Mouse (Mus musculus): ENCODE results near the gene Sept9. TPM values are rescaled to one million over a fixed set of nuclear protein-coding genes. Genes with fewer than 3 reads are reported as not detected.

Gene Sept9
- polyA plus RNA-seq, 1 experiment from 2014 or later, result 208 TPM

DNA sequence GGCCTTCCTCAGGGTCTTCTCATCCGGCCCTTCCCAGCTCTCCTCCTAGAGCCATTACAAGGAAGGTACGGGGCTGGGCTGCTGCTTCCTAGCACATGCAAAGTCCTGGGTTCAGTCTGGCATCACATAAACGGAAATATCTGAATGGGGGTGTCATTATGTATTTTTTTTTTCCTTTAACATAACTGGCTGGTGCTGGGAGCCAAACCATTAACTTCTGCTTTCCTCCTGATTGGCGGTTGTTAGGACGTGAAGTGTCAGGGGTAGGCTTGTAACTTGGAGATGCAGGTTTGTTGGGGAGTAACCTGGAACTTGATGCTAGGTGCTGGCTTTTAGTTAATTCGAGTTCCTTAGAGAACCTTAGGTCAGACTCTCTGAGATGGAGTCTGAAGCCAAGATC lies 203.6 kb downstream of the Sept9 start:
- Histone ChIP-seq H3K4me3 (ENCODE audit: low read depth, low read length) (no peak overlapping the region), H3K27me3 (ENCODE audit: control insufficient read depth, insufficient read depth, low read length) (0 out of 2 replicates have a peak, but pooled peaks cover 9% of the 10 kb centered on the region), H3K36me3 (ENCODE audit: control insufficient read depth, insufficient read depth, low read length) (no peaks in the 10 kb centered on the region), H3K9ac (ENCODE audit: low read length) (no peak overlapping the region), H3K4me2 (ENCODE audit: low read depth, severe bottlenecking) (no peak overlapping the region), H3K4me1 (ENCODE audit: control insufficient read depth, insufficient read depth, low read length) (peaks cover 15% of the 10 kb centered on the region), H3K27ac (replicated peaks; ENCODE audit: low read depth, low read length) (no peak overlapping the region), H3K9me3 (ENCODE audit: control insufficient read depth, low read length) (no peaks in the 10 kb centered on the region; the same call in 1 of the 2 replicates)
- ATAC-seq (ENCODE audit: insufficient number of reproducible peaks, low FRiP score, low TSS enrichment, low read depth), result no peak
- WGBS, result 89% methylated on average over 6 of the region's 6 CpGs
- DNase-seq (ENCODE audit: low spot score), result no peak

DNA sequence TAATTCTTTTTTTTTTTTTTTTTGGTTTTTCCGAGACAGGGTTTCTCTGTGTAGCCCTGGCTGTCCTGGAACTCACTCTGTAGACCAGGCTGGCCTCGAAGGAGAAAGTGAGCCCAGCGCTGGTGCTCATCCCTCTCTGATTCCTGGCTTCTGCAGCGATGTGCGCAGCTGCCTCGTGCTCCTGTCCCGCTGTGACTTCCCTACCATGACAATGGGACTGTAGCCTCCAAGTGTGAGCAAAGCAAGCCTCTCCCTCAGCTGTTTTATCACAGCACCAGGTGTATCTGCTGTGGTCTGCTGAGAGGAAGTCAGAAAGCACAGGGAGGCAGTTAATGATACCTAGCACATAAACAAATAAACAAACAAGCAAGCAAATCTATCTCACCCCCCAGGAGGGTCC lies 204.3 kb downstream of the Sept9 start:
- Histone ChIP-seq H3K27me3 (ENCODE audit: control insufficient read depth, insufficient read depth, low read length) (peaks cover 11% of the 10 kb centered on the region; the same call in 1 of the 2 replicates), H3K4me3 (ENCODE audit: low read depth, low read length) (no peak overlapping the region), H3K27ac (replicated peaks; ENCODE audit: low read depth, low read length) (no peak overlapping the region), H3K9me3 (ENCODE audit: control insufficient read depth, low read length) (no peaks in the 10 kb centered on the region; the same call in 1 of the 2 replicates), H3K4me2 (ENCODE audit: low read depth, severe bottlenecking) (no peak overlapping the region), H3K36me3 (ENCODE audit: control insufficient read depth, insufficient read depth, low read length) (no peaks in the 10 kb centered on the region), H3K4me1 (ENCODE audit: control insufficient read depth, insufficient read depth, low read length) (peaks cover 22% of the 10 kb centered on the region), H3K9ac (ENCODE audit: low read length) (no peak overlapping the region)
- no peak for DNase-seq (ENCODE audit: low spot score)
- no peak for ATAC-seq (ENCODE audit: insufficient number of reproducible peaks, low FRiP score, low TSS enrichment, low read depth)
- WGBS, result 38% methylated on average over 7 of the region's 7 CpGs

DNA sequence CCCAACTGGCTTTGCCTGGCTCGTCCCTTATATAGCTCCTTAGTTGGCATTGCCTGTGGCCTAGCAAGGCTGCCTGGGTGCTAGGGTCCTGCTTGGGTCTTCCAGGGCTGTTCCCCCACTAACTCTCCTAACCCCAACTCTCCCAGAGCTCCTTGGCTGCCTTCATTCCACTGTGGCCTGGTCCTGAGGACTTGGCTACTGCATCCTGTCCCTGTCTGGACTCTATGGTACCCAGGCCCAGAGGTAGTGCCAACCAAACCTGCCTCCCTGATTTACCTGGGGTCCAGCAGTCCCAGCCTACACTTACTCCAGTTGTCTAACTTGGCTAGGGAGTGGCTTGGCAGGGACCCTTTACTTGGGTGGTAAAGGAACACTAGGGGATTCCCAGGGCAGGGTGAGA lies 207.2 kb downstream of the Sept9 start:
- H3K4me2 ChIP-seq (ENCODE audit: low read depth, severe bottlenecking), result no peak overlapping the region

DNA sequence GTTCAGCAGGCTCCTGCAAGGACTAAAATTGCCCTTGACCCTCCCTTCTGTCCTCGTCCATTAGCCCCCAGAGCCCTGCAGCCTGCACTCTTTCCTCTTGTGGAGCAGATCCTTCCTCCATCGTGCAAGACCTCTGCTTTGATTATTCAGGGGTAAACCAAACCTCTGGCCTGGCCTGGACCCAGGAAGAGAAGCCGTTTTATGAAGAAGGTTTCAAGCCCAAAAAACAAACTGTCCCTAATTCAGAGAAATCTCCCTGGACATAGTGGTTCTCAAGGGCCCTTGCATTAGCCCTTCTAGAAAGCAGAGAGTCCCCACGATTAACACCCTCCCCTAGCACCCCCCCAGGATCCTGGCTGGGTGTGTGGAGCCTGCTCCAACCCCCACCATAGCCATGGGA lies 207.7 kb downstream of the Sept9 start:
- H3K9ac ChIP-seq (ENCODE audit: low read length), result no peak overlapping the region
- H3K9me3 ChIP-seq (ENCODE audit: control insufficient read depth, low read length), result no peaks in the 10 kb centered on the region
- no peaks in the 10 kb centered on the region for H3K36me3 ChIP-seq (ENCODE audit: control insufficient read depth, insufficient read depth, low read length)
- H3K27me3 ChIP-seq (ENCODE audit: control insufficient read depth, insufficient read depth, low read length), result peaks cover 20% of the 10 kb centered on the region
- H3K4me3 ChIP-seq (ENCODE audit: low read depth, low read length), result peak overlapping the region; percentile 26
- DNase-seq (ENCODE audit: low spot score) (no peak), ATAC-seq (ENCODE audit: insufficient number of reproducible peaks, low FRiP score, low TSS enrichment, low read depth) (no peak)
- WGBS, result 7% methylated on average over 4 of the region's 4 CpGs
- peaks cover 24% of the 10 kb centered on the region for H3K4me1 ChIP-seq (ENCODE audit: control insufficient read depth, insufficient read depth, low read length)
- peak overlapping the region; percentile 63 for H3K4me2 ChIP-seq (ENCODE audit: low read depth, severe bottlenecking)
- H3K27ac ChIP-seq (replicated peaks; ENCODE audit: low read depth, low read length), result 0 out of 2 replicates have a peak overlapping the region, but pooled peaks have one; percentile 42

More for the DNA sequence above, 207.2 kb downstream of the Sept9 start:
- H3K4me1 ChIP-seq (ENCODE audit: control insufficient read depth, insufficient read depth, low read length), result peaks cover 24% of the 10 kb centered on the region
- no peaks in the 10 kb centered on the region for H3K36me3 ChIP-seq (ENCODE audit: control insufficient read depth, insufficient read depth, low read length)
- DNase-seq (ENCODE audit: low spot score) (no peak), ATAC-seq (ENCODE audit: insufficient number of reproducible peaks, low FRiP score, low TSS enrichment, low read depth) (no peak)
- peaks cover 20% of the 10 kb centered on the region for H3K27me3 ChIP-seq (ENCODE audit: control insufficient read depth, insufficient read depth, low read length)
- 62% methylated on average over 1 of the region's 1 CpGs for WGBS
- H3K9ac ChIP-seq (ENCODE audit: low read length), result 0 out of 2 replicates have a peak overlapping the region, but pooled peaks have one; percentile 17
- H3K27ac ChIP-seq (replicated peaks; ENCODE audit: low read depth, low read length), result no peak overlapping the region
- H3K9me3 ChIP-seq (ENCODE audit: control insufficient read depth, low read length), result no peaks in the 10 kb centered on the region; the same call in 1 of the 2 replicates
- H3K4me3 ChIP-seq (ENCODE audit: low read depth, low read length), result no peak overlapping the region

DNA sequence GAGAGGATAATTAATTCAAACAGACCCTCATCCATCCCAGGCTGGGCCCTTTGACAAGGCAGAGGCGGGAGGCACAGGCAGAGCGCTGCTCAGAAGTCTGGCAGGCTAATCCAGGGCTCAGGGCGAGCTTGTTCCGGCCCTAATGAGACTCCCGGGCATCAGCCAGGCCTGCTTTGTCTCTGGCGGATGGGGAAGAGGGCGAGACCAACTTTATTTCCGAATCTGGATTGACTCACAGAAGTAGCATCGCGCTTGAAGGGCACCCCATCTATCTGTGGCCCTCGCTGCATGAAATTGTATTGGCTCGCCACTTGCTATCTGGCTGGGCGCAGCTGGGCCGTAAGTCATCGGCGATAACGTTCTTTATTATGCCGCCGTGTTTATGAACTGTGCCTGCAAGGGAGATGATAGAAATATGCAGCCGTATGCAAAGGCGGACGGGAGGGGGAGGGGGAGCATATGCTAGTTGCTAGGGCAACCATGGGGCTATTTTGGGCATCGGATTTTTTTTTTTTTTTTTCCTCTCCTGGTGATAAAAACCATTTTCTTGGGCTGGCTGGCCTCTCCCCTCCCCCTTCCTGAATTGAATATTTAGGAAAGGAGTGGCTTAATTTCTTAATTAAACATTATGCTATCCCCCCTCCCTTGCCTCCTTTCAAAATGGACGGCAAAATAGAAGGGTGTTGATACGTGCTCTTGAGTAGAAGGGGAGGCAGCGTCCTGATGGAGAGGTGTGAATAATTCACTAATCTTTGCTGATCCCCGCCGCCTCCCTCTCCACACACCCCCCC lies 208.4 kb downstream of the Sept9 start:
- ATAC-seq (ENCODE audit: insufficient number of reproducible peaks, low FRiP score, low TSS enrichment, low read depth), result no peak
- Histone ChIP-seq H3K36me3 (ENCODE audit: control insufficient read depth, insufficient read depth, low read length) (no peaks in the 10 kb centered on the region), H3K4me2 (ENCODE audit: low read depth, severe bottlenecking) (peak overlapping the region; percentile 63), H3K27ac (replicated peaks; ENCODE audit: low read depth, low read length) (peak overlapping the region; percentile 42), H3K27me3 (ENCODE audit: control insufficient read depth, insufficient read depth, low read length) (peaks cover 22% of the 10 kb centered on the region), H3K9me3 (ENCODE audit: control insufficient read depth, low read length) (no peaks in the 10 kb centered on the region), H3K4me1 (ENCODE audit: control insufficient read depth, insufficient read depth, low read length) (peaks cover 24% of the 10 kb centered on the region), H3K4me3 (ENCODE audit: low read depth, low read length) (peak overlapping the region; percentile 26), H3K9ac (ENCODE audit: low read length) (peak overlapping the region; percentile 47; the same call in 1 of the 2 replicates)
- under 1% methylated on average over 28 of the region's 28 CpGs for WGBS
- DNase-seq (ENCODE audit: low spot score), result peak; percentile 80

DNA sequence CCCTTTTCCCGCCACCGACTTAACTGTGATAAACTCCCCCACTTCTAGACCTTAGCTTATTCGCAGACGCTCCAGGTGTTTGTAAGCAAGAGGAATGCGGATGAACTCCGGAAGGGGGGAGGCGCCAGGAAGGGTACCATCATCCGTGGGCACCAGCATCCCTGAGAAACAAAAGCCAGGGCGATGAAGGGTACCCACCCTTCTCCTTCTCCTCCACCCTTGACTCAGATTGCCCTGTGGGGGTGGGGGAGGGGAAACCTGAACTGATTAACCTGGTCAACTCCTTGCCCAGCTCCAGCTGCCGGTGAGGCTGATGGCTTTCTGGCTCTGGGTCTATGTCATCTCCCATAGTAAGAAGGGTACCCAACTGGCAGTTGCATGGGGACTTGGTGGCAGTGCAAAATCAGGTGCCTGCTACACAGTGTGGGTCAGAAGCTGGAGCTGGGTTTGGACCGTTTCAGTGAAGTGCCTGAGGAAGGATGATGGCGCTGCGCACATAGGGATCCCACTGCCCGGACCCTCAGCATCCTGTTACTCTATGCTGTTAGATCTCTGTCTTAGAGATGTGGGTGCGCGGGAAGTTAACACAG lies 209.1 kb downstream of the Sept9 start:
- peak overlapping the region; percentile 26; the same call in 1 of the 2 replicates for H3K4me3 ChIP-seq (ENCODE audit: low read depth, low read length)
- no peaks in the 10 kb centered on the region for H3K36me3 ChIP-seq (ENCODE audit: control insufficient read depth, insufficient read depth, low read length)
- ATAC-seq (ENCODE audit: insufficient number of reproducible peaks, low FRiP score, low TSS enrichment, low read depth), result no peak
- H3K27me3 ChIP-seq (ENCODE audit: control insufficient read depth, insufficient read depth, low read length), result peaks cover 26% of the 10 kb centered on the region
- H3K4me1 ChIP-seq (ENCODE audit: control insufficient read depth, insufficient read depth, low read length), result peaks cover 26% of the 10 kb centered on the region
- no peak overlapping the region for H3K27ac ChIP-seq (replicated peaks; ENCODE audit: low read depth, low read length)
- no peak overlapping the region for H3K9ac ChIP-seq (ENCODE audit: low read length)
- 4% methylated on average over 16 of the region's 16 CpGs for WGBS
- DNase-seq (ENCODE audit: low spot score), result no peak
- peak overlapping the region; percentile 63 for H3K4me2 ChIP-seq (ENCODE audit: low read depth, severe bottlenecking)
- no peaks in the 10 kb centered on the region for H3K9me3 ChIP-seq (ENCODE audit: control insufficient read depth, low read length)

DNA sequence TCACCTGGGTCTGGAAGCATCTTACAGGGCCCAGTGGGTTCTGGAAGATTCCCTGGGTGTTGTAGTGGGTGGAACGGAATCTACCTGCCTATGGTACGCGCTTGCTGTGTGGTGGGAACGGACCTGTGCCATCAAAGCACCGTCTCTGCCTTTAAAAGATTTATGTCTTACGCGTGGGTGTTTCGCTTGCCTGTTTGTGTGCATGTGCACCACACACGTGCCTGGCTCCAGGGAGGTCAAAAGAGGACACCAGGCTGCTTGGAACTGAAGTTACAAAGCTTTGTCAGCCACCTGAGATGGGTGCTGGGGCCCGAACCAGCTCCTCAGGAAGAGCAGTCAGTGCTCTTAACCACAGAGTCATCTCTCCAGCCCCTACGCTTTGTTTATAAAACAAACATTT lies 209.9 kb downstream of the Sept9 start:
- ATAC-seq (ENCODE audit: insufficient number of reproducible peaks, low FRiP score, low TSS enrichment, low read depth) (no peak), DNase-seq (ENCODE audit: low spot score) (no peak)
- Histone ChIP-seq H3K4me3 (ENCODE audit: low read depth, low read length) (no peak overlapping the region), H3K9ac (ENCODE audit: low read length) (no peak overlapping the region), H3K4me1 (ENCODE audit: control insufficient read depth, insufficient read depth, low read length) (peaks cover 27% of the 10 kb centered on the region), H3K27me3 (ENCODE audit: control insufficient read depth, insufficient read depth, low read length) (peaks cover 34% of the 10 kb centered on the region), H3K9me3 (ENCODE audit: control insufficient read depth, low read length) (no peaks in the 10 kb centered on the region), H3K4me2 (ENCODE audit: low read depth, severe bottlenecking) (no peak overlapping the region), H3K36me3 (ENCODE audit: control insufficient read depth, insufficient read depth, low read length) (no peaks in the 10 kb centered on the region), H3K27ac (replicated peaks; ENCODE audit: low read depth, low read length) (no peak overlapping the region)
- WGBS, result 45% methylated on average over 11 of the region's 11 CpGs

DNA sequence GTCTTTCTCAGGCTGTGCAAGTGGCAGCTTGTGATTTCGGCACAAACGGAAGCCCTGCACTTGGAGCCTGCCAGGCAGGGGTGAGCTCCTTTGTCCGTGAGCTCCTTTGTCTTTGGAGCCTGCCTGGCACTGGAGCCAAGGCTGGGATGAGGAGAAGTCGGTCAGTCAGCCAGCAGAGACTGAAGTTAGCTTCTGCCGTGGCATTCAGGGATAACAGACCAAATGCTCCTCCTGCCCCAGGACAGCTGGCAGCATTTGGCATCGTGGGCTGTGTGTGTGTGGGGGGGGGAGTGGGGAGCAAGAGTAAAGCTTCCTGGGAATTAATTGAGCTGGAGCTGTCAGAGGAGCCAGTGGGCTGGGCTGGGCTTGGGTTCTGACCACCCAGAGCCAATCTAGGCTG lies 210.6 kb downstream of the Sept9 start:
- no peak for ATAC-seq (ENCODE audit: insufficient number of reproducible peaks, low FRiP score, low TSS enrichment, low read depth)
- H3K27me3 ChIP-seq (ENCODE audit: control insufficient read depth, insufficient read depth, low read length), result peaks cover 41% of the 10 kb centered on the region
- no peak overlapping the region for H3K9ac ChIP-seq (ENCODE audit: low read length)

More for the DNA sequence above, 210.6 kb downstream of the Sept9 start:
- peaks cover 34% of the 10 kb centered on the region for H3K4me1 ChIP-seq (ENCODE audit: control insufficient read depth, insufficient read depth, low read length)
- no peak for DNase-seq (ENCODE audit: low spot score)
- H3K4me2 ChIP-seq (ENCODE audit: low read depth, severe bottlenecking), result no peak overlapping the region
- no peaks in the 10 kb centered on the region for H3K9me3 ChIP-seq (ENCODE audit: control insufficient read depth, low read length)
- H3K4me3 ChIP-seq (ENCODE audit: low read depth, low read length), result no peak overlapping the region
- H3K36me3 ChIP-seq (ENCODE audit: control insufficient read depth, insufficient read depth, low read length), result no peaks in the 10 kb centered on the region
- 17% methylated on average over 6 of the region's 6 CpGs for WGBS
- H3K27ac ChIP-seq (replicated peaks; ENCODE audit: low read depth, low read length), result no peak overlapping the region
